In genomic region chr1:185939914-185940313, GRCm38 (mm10) we compare ENCODE assay signal across 25 mouse cellular contexts.
DNase-seq lines count a peak whose midpoint lies in the region; ATAC-seq and TF ChIP-seq lines count a peak whose summit lies in the region.
"Had no signal": no experiment of that assay in that cellular context is flagged by ENCODE, and none has a peak within 500 bp of the region (broad histone marks: within the 10 kb centered on the region; RNA-seq: fewer than 3 reads in every experiment).

No protein-coding gene starts in this region.

- peak; percentile 21 for DNase-seq in heart, adult 11 months
- DNase-seq in heart, adult 8-10 months (ENCODE audit: low spot score), result no peak
- peak; percentile 17 for DNase-seq in lung, adult 2 months
- DNase-seq in lung, postnatal 10 days, result no peak
- DNase-seq in lung, postnatal 0 days (ENCODE audit: low spot score), result peak; percentile 57
- DNase-seq in lung, postnatal 4 days, result peak; percentile 18 to 39
- DNase-seq in ovary, postnatal 36 days (ENCODE audit: low spot score), result no peak
- DNase-seq in gastrocnemius, postnatal 4 days (ENCODE audit: low spot score in 2 of 2), result no peak
- DNase-seq: adrenal gland, postnatal 10 days; adrenal gland, postnatal 36 days; cerebellum, adult 11 months; cerebellum, adult 2 months; cerebellum, adult 9-11 months; cerebellum, postnatal 25 days; gastrocnemius, postnatal 25 days; heart, postnatal 10 days; heart, postnatal 36 days had no signal

- no peaks in the 10 kb centered on the region for H3K4me1 ChIP-seq in lung, adult 2 months (ENCODE audit: control insufficient read depth, insufficient read depth, low read length)
- no peaks in the 10 kb centered on the region for H3K4me1 ChIP-seq in lung, postnatal 0 days (ENCODE audit: insufficient read depth, low read depth, low read length)
- H3K4me1 ChIP-seq: forebrain, embryonic 15.5 days; heart, embryonic 15.5 days; hindbrain, embryonic 10.5 days; hindbrain, embryonic 13.5 days had no signal

- no peak overlapping the region for H3K27ac ChIP-seq in lung, postnatal 0 days (ENCODE audit: low read length)
- H3K27ac ChIP-seq: forebrain, embryonic 15.5 days; heart, embryonic 15.5 days; hindbrain, embryonic 10.5 days; hindbrain, embryonic 13.5 days had no signal

- H3K27me3 ChIP-seq in lung, postnatal 0 days (replicated peaks; ENCODE audit: insufficient read depth, low read length), result no peaks in the 10 kb centered on the region
- H3K27me3 ChIP-seq: forebrain, embryonic 15.5 days; heart, embryonic 12.5 days; heart, embryonic 15.5 days; hindbrain, embryonic 13.5 days had no signal

- no peaks in the 10 kb centered on the region for H3K9me3 ChIP-seq in lung, postnatal 0 days (ENCODE audit: low read length)
- H3K9me3 ChIP-seq: forebrain, embryonic 15.5 days; heart, embryonic 12.5 days; heart, embryonic 15.5 days; hindbrain, embryonic 10.5 days; hindbrain, embryonic 13.5 days had no signal

- no peak overlapping the region for H3K9ac ChIP-seq in lung, postnatal 0 days (replicated peaks; ENCODE audit: low read depth)
- H3K9ac ChIP-seq: forebrain, embryonic 15.5 days; heart, embryonic 12.5 days; heart, embryonic 15.5 days; hindbrain, embryonic 13.5 days had no signal

- peak; percentile 68 for TF ChIP-seq EP300 in lung, postnatal 0 days (IDR thresholded peaks at IDR 0.05)

- H3K4me3 ChIP-seq in lung, adult 2 months (replicated peaks; ENCODE audit: extremely low read depth, low read depth, low read length), result no peak overlapping the region
- no peak overlapping the region for H3K4me3 ChIP-seq in lung, postnatal 0 days (ENCODE audit: low read depth, low read length)
- H3K4me3 ChIP-seq: forebrain, embryonic 15.5 days; heart, embryonic 12.5 days; heart, embryonic 15.5 days; hindbrain, embryonic 10.5 days; hindbrain, embryonic 13.5 days had no signal

- peak; percentile 81 for ATAC-seq in lung, postnatal 0 days
- ATAC-seq: activated CD4-positive, CD25-positive, alpha-beta regulatory T cell, adult 4 months; CD4-positive, CD25-positive, alpha-beta regulatory T cell, adult 4 months; forebrain, embryonic 15.5 days; hindbrain, embryonic 16.5 days had no signal

- no peaks in the 10 kb centered on the region for H3K36me3 ChIP-seq in lung, postnatal 0 days (ENCODE audit: insufficient read depth, low read length)
- H3K36me3 ChIP-seq: forebrain, embryonic 15.5 days; heart, embryonic 12.5 days; heart, embryonic 15.5 days; hindbrain, embryonic 10.5 days; hindbrain, embryonic 13.5 days had no signal

- no peak for TF ChIP-seq CTCF in lung, adult 2 months (IDR thresholded peaks at IDR 0.05; ENCODE audit: insufficient read depth, low read length)
- TF ChIP-seq CTCF in lung, postnatal 0 days (IDR thresholded peaks at IDR 0.05), result no peak

- WGBS in lung, adult 2 months, result 74% methylated on average over 3 of the region's 3 CpGs
- 42% methylated on average over 3 of the region's 3 CpGs for WGBS in lung, postnatal 0 days

- TF ChIP-seq POLR2A in lung, adult 2 months (IDR thresholded peaks at IDR 0.05; ENCODE audit: borderline replicate concordance, extremely low read depth, low read depth, low read length), result no peak

- no peak overlapping the region for H3K4me2 ChIP-seq in lung, postnatal 0 days (replicated peaks; ENCODE audit: low read depth, low read length)
- H3K4me2 ChIP-seq: forebrain, embryonic 15.5 days; heart, embryonic 12.5 days; heart, embryonic 15.5 days; hindbrain, embryonic 13.5 days had no signal

Comparison
In these comparisons a context has a peak if more than half of its experiments do, and no peak if none do; other contexts are left out.
1. DNase-seq: peak in heart, adult 11 months (single experiment), lung, adult 2 months (single experiment), lung, postnatal 0 days (single experiment) and lung, postnatal 4 days (2 of 2); none in heart, adult 8-10 months (single experiment), lung, postnatal 10 days (single experiment), ovary, postnatal 36 days (single experiment) and gastrocnemius, postnatal 4 days (0 of 2).